Mouse (Mus musculus) heart, embryonic 14.5 days (tissue): ENCODE measurements at regions not wholly inside any gene's neighbourhood (a gene's known extent, or its start where the extent isn't known, plus 50 kb on each side); places are given as distances from the start of the nearest gene placed in this dataset.

Experiments
- ATAC-seq: fragments of 200-750 bp; cut with Nextera tagmentation; 2 replicates; pipeline ENCODE4 v1.8.0; 2017; ENCODE audit warnings: low read depth, moderate TSS enrichment; ENCODE audit not compliant: insufficient number of reproducible peaks, insufficient read depth, low FRiP score
- H3K27ac ChIP-seq, 2 experiments: fragments of 200-500 bp in 1 of 2; fragments of 300-500 bp in 1 of 2; sonication (generic) in 1 of 2; replicated peaks in 1 of 2; 2 replicates each; pipeline ENCODE4 v1.5.1; 2012 to 2014; ENCODE audit warnings: low read depth in 2 of 2, low read length in 2 of 2, control low read depth in 1 of 2, mild to moderate bottlenecking in 1 of 2, mixed read lengths in 1 of 2; ENCODE audit not compliant: control insufficient read depth in 1 of 2, insufficient read depth in 1 of 2
- H3K27me3 ChIP-seq: fragments of 300-500 bp; sonication (generic); 2 replicates; pipeline ENCODE4 v1.6.1; 2014; ENCODE audit warnings: mild to moderate bottlenecking, low read length, control low read depth; ENCODE audit not compliant: control insufficient read depth, insufficient read depth
- H3K36me3 ChIP-seq: fragments of 300-500 bp; sonication (generic); 2 replicates; pipeline ENCODE4 v1.6.1; 2014; ENCODE audit warnings: mild to moderate bottlenecking, control low read depth, low read length, mixed read lengths; ENCODE audit not compliant: control insufficient read depth, insufficient read depth
- H3K4me1 ChIP-seq, 2 experiments: fragments of 200-500 bp in 1 of 2; fragments of 300-500 bp in 1 of 2; sonication (generic) in 1 of 2; 2 replicates each; pipeline ENCODE4 v1.6.1; 2012 to 2014; ENCODE audit warnings: low read length in 2 of 2, control low read depth in 1 of 2, mixed read lengths in 1 of 2; ENCODE audit not compliant: control insufficient read depth in 2 of 2, insufficient read depth in 2 of 2
- H3K4me2 ChIP-seq: fragments of 300-500 bp; sonication (generic); 2 replicates; pipeline ENCODE4 v1.6.1; 2014; ENCODE audit warnings: mild to moderate bottlenecking, low read length
- H3K4me3 ChIP-seq, 2 experiments: fragments of 200-500 bp in 1 of 2; fragments of 300-500 bp in 1 of 2; sonication (generic) in 1 of 2; 2 replicates each; pipeline ENCODE4 v1.5.1; 2012 to 2014; ENCODE audit warnings: low read length in 2 of 2, mild to moderate bottlenecking in 2 of 2, control low read depth in 1 of 2, low read depth in 1 of 2, moderate library complexity in 1 of 2; ENCODE audit not compliant: control insufficient read depth in 1 of 2, insufficient read depth in 1 of 2
- H3K9ac ChIP-seq: fragments of 300-500 bp; sonication (generic); 2 replicates; pipeline ENCODE4 v1.6.1; 2014; ENCODE audit warnings: mild to moderate bottlenecking, low read length
- H3K9me3 ChIP-seq: fragments of 300-500 bp; sonication (generic); 2 replicates; pipeline ENCODE4 v1.6.1; 2016; ENCODE audit warnings: low read length, control low read depth; ENCODE audit not compliant: control insufficient read depth
- WGBS: fragments of 180-500 bp; shearing (Covaris S2); extraction: QIAGEN DNeasy Blood & Tissue Kit; methylation state at CpG from one replicate; pipeline ENCODE4 v1.1.7; 2014; 5-methylcytosine and 5-hydroxymethylcytosine counted together

GRCm38 (mm10) chr1:76664381-76664780 is 850.5 kb downstream of the Epha4 start:
- Histone ChIP-seq H3K4me3 (no peak overlapping the region), H3K27me3 (no peaks in the 10 kb centered on the region), H3K4me1 (no peaks in the 10 kb centered on the region), H3K36me3 (no peaks in the 10 kb centered on the region), H3K4me2 (no peak overlapping the region), H3K9ac (no peak overlapping the region), H3K9me3 (no peaks in the 10 kb centered on the region), H3K27ac (no peak overlapping the region)
- 87% methylated on average over 4 of the region's 4 CpGs for WGBS
- ATAC-seq: no peak

DNA sequence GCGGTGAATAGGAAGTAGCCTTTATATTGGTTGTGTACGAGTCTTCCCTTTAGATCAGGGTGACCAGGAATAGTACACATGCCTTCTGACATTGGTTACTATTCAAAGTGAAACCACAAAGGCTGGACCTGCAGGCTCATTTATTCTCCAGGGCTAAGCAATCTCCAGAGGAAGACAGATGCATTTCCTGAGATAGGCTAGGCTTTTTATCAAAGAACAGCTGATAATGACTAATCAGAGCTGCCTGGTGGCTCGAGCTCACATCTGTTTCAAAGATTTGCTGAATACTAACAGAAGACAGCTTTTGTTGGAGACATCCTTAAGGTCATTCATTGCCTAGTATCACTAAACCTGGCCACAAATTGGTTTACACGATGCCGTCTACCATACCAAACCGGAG is 838.1 kb downstream of the Epha4 start:
- 42% methylated on average over 6 of the region's 6 CpGs for WGBS

DNA sequence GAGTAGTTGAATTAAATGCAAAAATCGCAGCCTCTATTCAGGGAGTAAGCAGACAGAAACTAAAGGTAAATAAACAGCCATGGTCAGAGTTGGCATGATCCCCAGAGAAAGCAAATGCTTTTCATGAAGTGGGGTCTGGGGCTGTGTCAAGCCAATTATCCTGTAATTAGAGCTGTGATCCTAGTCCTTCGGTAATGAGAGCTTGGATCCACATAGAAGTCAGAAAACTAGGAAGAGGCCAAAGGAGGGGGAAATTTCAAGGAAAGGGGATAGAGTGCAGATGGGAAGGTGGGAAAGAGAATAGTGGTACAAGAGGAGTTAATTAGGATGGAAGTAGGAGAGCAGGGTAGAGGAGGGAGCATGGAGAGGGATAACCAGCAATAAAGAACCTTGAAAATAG is 809.3 kb downstream of the Epha4 start:
- no peak for ATAC-seq
- no peak overlapping the region for H3K4me2 ChIP-seq

More for the DNA sequence above, 838.1 kb downstream of the Epha4 start:
- Histone ChIP-seq H3K36me3 (no peaks in the 10 kb centered on the region), H3K4me2 (no peak overlapping the region), H3K27me3 (no peaks in the 10 kb centered on the region), H3K27ac (no peak overlapping the region), H3K4me1 (no peaks in the 10 kb centered on the region), H3K9ac (no peak overlapping the region), H3K4me3 (no peak overlapping the region), H3K9me3 (no peaks in the 10 kb centered on the region)
- no peak for ATAC-seq

GRCm38 (mm10) chr1:76717639-76718292 is 797.1 kb downstream of the Epha4 start:
- H3K36me3 ChIP-seq: no peaks in the 10 kb centered on the region
- H3K4me1 ChIP-seq: no peaks in the 10 kb centered on the region
- H3K9ac ChIP-seq: no peak overlapping the region
- H3K4me3 ChIP-seq: no peak overlapping the region
- H3K27me3 ChIP-seq: no peaks in the 10 kb centered on the region
- H3K27ac ChIP-seq: no peak overlapping the region
- 78% methylated on average over 11 of the region's 11 CpGs for WGBS
- ATAC-seq: no peak
- H3K4me2 ChIP-seq: no peak overlapping the region
- H3K9me3 ChIP-seq: no peaks in the 10 kb centered on the region

More for the DNA sequence above, 809.3 kb downstream of the Epha4 start:
- no peaks in the 10 kb centered on the region for H3K36me3 ChIP-seq
- WGBS: 69% methylated on average over 2 of the region's 2 CpGs
- no peaks in the 10 kb centered on the region for H3K4me1 ChIP-seq
- H3K27ac ChIP-seq: no peak overlapping the region
- no peak overlapping the region for H3K9ac ChIP-seq
- no peaks in the 10 kb centered on the region for H3K27me3 ChIP-seq
- no peaks in the 10 kb centered on the region for H3K9me3 ChIP-seq
- no peak overlapping the region for H3K4me3 ChIP-seq

DNA sequence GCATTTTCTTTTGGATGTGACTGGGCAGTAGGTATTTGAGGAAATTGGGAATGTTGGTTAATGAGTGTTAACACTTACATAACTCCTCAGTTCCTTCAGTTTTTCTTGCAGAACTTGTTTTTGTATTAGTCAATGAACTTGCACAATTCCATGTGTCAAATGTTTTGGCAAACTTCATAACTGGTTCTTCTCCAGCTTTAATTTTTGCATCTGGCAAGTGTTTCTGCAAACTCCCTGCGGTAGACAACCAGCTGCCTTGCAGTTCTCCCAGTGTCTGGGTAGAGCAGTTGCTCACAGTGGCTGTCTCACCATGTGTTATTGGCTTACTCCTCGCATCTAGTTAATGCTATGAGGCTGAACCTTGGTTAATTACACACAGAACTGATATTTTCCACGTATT is 790.4 kb downstream of the Epha4 start:
- H3K36me3 ChIP-seq: no peaks in the 10 kb centered on the region
- no peak overlapping the region for H3K27ac ChIP-seq
- ATAC-seq: no peak
- H3K4me1 ChIP-seq: peaks cover 0 to 6% of the 10 kb centered on the region in 2 experiments; a peak in 1 of 4 replicates
- H3K9me3 ChIP-seq: no peaks in the 10 kb centered on the region
- H3K27me3 ChIP-seq: no peaks in the 10 kb centered on the region
- H3K4me3 ChIP-seq: no peak overlapping the region
- no peak overlapping the region for H3K9ac ChIP-seq
- H3K4me2 ChIP-seq: no peak overlapping the region
- 72% methylated on average over 3 of the region's 3 CpGs for WGBS

DNA sequence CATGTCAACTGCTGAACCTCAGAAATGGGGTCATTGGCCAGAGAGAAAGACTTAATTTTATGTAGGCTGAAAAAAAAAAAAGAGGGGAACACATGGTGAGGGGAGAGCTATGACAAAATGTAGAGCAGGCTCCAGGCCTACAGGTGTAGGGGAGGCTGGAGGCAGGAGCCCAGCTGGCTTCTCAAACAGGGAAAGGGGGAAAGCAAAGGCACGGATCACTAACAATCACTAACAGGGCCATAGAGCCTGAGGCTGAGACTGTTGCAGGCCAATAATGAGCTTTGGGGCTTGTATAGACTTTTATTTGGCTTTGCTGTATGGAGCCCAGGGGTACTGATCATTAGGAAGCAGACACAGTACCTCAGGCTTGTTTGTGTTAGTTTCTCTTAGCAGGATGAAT is 777.9 kb downstream of the Epha4 start:
- Histone ChIP-seq H3K9me3 (no peaks in the 10 kb centered on the region), H3K27me3 (no peaks in the 10 kb centered on the region), H3K27ac (no peak overlapping the region), H3K36me3 (no peaks in the 10 kb centered on the region), H3K4me1 (no peaks in the 10 kb centered on the region), H3K4me2 (no peak overlapping the region), H3K4me3 (no peak overlapping the region), H3K9ac (no peak overlapping the region)
- ATAC-seq: no peak
- WGBS: 60% methylated on average over 1 of the region's 1 CpGs

- H3K4me2 ChIP-seq: no peak overlapping the region
- H3K27ac ChIP-seq: no peak overlapping the region
- H3K9ac ChIP-seq: no peak overlapping the region
- no peaks in the 10 kb centered on the region for H3K4me1 ChIP-seq
- H3K9me3 ChIP-seq: no peaks in the 10 kb centered on the region
- no peak overlapping the region for H3K4me3 ChIP-seq
- H3K36me3 ChIP-seq: no peaks in the 10 kb centered on the region
- H3K27me3 ChIP-seq: no peaks in the 10 kb centered on the region
- no peak for ATAC-seq
- 86% methylated on average over 2 of the region's 2 CpGs for WGBS
These were observed 777.2 kb downstream of the Epha4 start for GRCm38 (mm10) chr1:76737663-76738062.

- 87% methylated on average over 2 of the region's 2 CpGs for WGBS
- no peak for ATAC-seq
These were observed 742.2 kb downstream of the Epha4 start for GRCm38 (mm10) chr1:76772694-76773093.

More at GRCm38 (mm10) chr1:76772694-76773093, 742.2 kb downstream of the Epha4 start:
- H3K9me3 ChIP-seq: no peaks in the 10 kb centered on the region
- no peak overlapping the region for H3K4me2 ChIP-seq
- H3K4me3 ChIP-seq: no peak overlapping the region
- H3K4me1 ChIP-seq: no peaks in the 10 kb centered on the region
- no peaks in the 10 kb centered on the region for H3K27me3 ChIP-seq
- H3K9ac ChIP-seq: no peak overlapping the region
- no peaks in the 10 kb centered on the region for H3K36me3 ChIP-seq
- H3K27ac ChIP-seq: no peak overlapping the region
